Mouse (Mus musculus) cerebral cortex, adult 2 months (tissue): Measurements from ENCODE around the gene Kctd11.

Experiments used
- WGBS: fragments of 180-500 bp; shearing (Covaris S2); methylation state at CpG from one replicate; pipeline ENCODE4 v1.1.7; 2018; 5-methylcytosine and 5-hydroxymethylcytosine counted together

Gene Kctd11

DNA sequence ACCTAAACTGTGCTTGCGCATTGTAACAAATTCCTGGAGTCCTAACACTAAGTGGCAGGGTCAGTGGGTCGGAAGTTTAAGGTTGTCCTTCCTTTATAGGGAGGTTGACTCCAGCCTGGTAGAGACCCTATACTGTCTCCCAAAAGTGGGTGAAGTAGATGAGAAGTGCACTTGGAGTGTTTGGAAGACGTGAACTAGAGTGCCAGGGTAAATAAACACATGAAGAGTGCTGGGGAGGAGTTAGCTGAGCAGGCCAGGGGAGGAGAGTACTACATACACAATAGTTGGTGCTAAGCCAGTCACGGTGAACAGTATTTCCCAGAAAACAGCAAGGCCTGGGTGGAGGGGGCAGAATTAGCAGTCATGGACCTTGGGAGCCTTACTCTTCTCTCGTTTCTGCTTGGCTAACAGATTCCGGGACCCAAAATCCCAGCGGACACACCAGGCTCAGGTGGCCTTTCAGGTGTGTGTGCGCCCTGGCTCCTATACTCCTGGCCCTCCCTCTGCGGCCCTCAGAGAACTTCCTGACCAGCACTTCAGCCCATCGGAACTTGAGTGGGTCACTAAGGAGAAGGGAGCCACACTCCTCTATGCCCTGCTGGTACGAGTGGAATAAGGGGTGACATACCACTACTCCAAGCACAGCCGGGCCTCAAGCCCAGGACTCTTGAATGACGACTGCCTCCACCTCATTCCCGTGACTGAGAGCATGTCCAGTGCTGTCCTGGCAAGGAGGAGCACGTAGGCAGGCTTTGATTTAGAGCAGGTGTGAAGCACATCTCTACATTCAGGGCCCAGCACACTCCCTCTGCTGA, 31.7 kb upstream of the Kctd11 start:
- 76% methylated on average over 15 of the region's 15 CpGs for WGBS

DNA sequence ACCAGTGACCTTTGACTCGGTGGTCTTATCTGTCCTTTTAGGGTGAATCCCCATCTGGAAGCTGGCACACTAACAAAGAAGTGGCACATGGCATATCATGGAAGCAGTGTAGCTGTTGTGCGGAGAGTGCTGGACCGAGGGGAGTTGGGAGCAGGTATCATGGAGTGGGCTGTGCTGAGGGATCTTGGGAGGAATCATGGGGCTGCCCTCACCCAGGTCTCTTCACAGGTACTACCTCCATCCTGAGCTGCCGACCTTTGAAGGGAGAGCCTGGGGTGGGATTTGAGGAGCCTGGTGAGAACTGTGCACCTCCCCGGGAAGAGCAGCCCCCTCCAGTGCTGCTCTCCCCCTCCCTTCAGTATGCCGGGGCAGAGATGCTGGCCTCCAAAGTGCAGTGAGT, 30.5 kb upstream of the Kctd11 start:
- 88% methylated on average over 6 of the region's 6 CpGs for WGBS

DNA sequence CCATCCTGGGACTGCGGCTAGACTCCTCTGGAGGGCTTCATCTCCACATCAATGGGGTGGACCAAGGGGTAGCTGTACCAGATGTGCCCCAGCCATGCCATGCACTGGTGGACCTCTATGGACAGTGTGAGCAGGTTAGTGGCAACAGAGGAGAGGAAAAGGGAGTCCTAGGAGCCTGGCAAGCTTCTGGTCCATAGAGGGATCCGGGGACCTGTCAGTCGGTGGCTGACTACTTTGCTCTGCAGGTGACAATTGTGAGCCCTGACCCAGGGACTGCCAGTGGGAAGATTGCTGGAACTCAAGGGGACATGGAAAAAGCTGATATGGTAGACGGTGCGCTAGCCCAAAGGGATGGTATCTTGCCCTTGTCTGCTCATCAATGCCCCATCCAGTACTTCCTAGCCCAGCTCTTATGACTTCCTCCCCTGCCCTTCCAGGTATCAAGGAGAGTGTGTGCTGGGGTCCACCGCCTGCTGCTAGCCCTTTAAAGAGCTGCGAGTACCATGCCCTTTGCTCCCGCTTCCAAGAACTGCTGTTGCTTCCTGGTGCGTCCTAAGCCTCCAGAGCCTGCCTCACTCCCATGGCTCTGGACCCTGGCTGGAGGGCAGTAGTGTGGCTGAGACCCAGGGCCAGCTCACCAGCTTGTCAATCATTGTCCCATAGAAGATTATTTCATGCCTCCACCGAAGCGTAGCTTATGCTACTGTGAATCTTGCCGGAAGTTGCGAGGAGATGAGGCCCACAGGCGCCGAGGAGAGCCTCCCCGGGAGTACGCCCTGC, 29.8 kb upstream of the Kctd11 start:
- WGBS = 95% methylated on average over 17 of the region's 17 CpGs

DNA sequence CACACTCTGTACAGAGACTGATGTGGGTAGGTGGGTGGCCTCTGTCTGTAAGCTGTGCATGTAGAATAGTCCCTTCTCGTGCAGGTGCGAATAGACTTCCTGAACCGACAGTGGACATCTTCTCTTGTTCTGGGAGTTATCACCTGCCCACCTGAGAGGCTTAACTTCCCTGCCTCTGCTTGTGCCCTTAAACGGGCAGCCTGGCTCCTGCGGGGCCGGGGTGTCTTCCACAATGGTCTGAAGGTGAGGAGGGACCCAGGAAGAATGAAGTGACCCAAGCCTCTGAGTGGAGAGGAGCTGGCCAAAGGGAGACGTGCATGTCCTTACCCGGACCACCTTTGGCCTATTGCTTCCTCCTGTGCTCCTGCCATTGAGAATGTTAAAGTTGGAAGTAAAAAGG, 29.0 kb upstream of the Kctd11 start:
- 92% methylated on average over 8 of the region's 8 CpGs for WGBS

DNA sequence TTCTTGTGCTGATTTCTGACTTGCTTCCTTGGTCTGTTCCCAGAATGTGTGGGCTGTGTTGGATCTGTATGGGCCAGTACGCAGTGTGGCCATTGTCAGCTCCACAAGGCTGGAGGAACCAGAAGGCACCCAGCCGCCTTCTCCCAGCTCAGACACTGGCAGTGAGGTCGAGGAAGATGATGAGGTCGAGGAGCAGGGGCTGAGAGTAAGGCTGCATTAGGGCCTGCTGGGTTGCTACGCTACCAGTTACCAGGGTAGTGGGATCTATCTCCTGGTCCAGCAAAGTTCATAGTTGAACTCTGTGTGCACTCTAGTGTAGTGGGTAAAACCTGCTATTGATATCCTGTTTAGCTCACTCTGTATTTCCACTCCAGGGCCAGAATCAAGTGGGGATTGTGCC, 28.0 kb upstream of the Kctd11 start:
- 80% methylated on average over 5 of the region's 5 CpGs for WGBS

DNA sequence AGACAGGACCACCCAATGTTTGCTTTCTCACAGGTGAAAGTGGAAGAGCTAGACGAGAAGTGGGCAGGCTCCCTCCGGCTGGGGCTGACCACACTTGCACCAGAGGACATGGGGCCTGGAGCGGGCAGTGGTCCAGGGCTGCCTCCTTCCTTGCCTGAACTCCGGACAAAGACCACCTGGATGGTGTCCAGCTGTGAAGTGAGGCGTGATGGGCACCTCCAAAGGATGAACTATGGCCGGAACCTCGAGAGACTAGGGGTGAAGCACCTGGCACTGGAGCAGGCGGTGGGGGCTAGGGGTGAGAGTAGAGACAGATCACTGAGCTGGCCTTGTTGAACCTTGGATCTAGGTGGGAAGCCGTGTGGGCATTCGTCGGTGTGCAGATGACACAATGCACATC, 27.4 kb upstream of the Kctd11 start:
- 87% methylated on average over 11 of the region's 11 CpGs for WGBS

DNA sequence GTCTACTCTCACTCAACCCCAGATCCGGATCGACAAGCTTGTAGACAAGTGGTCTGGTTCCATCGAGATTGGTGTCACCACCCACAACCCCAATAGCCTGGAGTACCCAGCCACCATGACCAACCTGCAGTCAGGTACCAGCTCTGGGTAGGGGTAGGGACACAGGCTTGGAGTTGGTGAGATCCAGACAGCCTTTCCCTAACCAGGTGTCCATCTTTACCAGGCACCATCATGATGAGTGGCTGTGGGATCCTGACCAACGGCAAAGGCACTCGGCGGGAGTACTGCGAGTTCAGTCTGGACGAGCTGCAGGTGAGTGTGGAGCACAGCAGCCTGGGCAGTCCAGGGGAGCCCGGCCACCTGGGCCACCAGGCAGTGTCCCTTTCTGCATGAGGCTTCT, 23.1 kb upstream of the Kctd11 start:
- WGBS = 97% methylated on average over 9 of the region's 9 CpGs

DNA sequence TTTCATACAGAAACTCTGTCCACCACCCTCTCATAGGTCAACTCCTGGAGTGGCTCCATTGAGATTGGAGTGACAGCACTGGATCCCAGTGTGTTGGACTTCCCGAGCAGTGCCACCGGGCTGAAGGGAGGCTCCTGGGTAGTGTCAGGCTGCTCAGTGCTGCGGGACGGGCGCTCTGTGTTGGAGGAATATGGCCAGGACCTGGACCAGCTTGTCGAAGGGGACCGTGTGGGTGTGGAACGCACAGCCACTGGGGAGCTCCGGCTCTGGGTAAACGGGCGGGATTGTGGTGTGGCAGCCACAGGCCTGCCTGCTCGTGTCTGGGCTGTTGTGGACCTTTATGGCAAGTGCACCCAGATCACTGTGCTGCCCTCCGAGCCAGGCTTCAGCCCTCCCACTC, 21.8 kb upstream of the Kctd11 start:
- 76% methylated on average over 13 of the region's 13 CpGs for WGBS

DNA sequence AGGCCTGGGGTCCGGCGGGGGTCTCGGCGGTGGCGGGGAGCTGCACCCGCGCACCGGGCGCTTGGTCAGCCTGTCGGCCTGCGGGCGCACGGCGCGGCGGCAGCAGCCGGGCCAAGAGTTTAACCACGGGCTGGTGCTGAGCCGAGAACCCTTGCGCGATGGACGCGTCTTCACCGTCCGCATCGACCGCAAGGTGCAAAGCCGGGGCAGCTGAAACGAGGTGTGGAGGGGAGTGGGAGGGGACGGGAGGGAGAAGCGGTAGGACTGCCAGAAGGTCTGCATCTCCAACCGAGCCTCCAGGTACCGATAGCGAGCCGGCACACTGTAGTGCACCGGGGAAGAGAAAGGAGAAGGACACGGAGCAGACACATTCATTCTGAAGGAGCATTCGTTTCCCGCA, 20.8 kb upstream of the Kctd11 start:
- WGBS = under 1% methylated on average over 39 of the region's 39 CpGs

DNA sequence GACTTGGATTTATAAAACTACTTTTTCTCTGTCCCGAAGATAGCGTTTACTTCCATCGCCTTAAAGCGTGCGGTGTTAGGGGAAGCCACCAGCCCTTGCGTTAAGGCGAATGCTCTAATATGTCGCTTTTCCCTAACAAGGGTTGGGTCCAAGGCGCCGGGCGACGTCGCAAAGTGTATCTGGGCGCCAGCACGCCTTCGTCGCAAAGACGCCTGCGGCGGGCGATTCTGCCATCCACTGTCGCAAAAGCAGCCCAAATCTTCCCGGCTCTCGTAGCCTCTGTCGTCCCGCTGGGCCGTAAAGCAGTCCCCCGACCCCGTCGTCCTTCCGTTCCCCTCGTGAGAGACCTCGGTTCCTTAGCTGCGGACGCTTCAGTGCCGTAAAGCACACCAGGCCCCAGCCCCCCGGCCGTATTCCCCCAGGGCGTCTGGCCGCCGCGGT, 20.2 kb upstream of the Kctd11 start:
- WGBS = under 1% methylated on average over 42 of the region's 42 CpGs

DNA sequence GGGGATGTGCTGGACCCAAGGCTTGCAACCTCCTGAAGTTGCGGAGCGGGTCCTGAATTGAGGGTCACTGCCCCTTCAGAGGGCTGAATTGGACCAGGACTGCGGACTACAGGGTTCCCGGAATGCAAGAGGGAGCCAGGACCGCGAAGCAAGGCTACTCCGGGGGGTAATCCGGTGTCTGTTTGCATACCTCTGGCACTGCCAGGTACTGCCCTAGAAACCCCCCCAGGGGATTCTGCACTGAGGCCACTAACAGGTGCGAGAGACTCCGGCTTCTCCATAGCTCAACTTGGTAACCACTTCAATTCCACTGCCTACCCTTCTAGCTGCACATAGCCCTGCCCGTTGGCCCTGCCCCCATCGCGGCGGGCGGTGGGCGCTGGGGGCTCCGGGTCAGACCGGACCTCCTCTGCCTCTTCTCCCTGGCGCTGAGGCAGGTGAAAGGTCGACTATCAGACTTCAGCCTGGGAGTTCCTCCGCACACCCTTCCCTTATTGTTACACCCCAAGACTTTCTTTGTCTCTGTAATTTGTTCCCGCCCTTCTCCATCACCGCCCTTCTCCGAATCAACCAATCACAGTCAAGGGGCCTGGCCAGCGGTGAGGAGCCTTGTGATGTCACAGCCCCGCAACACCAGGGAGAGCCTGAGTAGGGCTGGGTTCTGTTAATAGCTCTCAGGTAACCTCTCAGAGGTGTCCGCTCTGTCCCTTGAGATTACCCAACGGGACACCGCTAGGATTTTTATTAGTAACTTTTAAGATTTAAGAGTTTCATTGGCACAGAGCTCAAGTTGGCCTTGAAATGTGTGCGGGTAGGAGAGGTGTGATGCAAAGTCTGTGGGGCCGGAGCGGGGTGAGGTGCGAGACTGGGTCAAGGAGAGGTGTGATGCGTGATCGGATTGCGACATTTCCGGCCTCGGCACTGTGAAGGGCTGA, 19.5 kb upstream of the Kctd11 start, which contains the start of the genes 2810408A11Rik and Neurl4:
Gene 2810408A11Rik (minus strand): TSS at position 517 of the 935 bp plus-strand sequence.
Gene Neurl4 (plus strand): TSS at position 602 of the 935 bp plus-strand sequence.
- WGBS = 1% methylated on average over 38 of the region's 38 CpGs

DNA sequence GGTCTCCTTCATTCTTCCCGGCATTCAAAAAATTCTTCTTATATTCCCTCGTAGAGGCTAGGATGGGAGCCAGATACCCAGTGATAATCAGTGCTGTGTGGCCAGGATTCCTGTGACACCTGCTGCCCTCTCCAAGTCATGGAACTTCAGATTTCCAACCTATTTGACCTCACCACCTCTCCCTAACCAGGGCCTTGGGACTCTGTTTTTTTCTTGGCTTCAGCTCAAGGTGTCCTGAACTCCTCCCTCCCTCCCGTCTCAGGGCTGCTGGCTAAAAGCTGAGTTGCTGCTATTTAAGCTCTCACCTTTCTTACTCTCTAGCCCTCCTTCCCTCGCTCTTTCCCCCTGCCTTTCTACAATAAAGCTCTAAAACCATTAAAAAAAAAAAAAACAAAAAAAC, 18.7 kb upstream of the Kctd11 start:
- WGBS = 29% methylated on average over 4 of the region's 4 CpGs

DNA sequence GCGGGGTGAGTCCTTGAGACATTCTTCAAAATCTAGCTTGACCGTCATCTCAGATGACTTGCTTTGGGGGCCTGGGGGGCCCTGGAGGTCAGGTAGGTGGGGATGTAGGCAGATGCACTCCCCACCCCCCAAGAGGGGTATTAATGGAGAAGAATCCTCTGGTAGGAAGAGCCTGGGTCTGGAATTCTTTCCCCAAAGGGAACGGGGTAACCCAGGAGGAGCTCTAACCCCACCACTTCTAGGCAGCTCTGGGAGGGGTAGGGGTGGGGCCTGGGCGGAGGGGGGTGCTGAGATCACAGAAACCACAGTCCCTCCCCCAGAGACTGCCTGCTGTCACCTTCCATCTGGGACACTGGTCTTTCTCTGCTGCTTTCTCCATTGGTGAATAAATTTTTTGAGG, 14.1 kb upstream of the Kctd11 start, which contains the start of gene Acap1:
Gene Acap1 (minus strand): TSS at position 249 of the 400 bp plus-strand sequence.
- WGBS = 70% methylated on average over 4 of the region's 4 CpGs

DNA sequence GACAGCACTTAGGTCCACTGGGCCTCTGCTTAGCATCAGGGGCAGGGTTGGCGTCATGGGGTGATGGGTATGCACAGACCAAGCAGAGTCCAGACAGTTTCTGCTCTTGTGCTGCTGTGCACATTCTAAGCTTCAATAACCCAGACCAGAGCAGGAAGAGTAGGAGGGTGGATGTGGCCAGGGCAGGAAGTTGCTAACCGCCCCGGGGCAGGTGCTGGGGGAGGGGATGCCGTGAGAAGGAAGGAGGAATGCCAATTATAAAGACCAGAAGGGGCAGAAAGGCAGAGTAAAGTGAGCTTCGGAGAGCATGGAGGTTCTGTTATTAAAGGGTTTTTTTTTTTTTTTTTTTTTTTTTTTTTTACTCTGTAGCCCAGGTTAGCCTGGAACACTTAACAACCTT, 13.5 kb upstream of the Kctd11 start:
- WGBS = 75% methylated on average over 5 of the region's 5 CpGs

DNA sequence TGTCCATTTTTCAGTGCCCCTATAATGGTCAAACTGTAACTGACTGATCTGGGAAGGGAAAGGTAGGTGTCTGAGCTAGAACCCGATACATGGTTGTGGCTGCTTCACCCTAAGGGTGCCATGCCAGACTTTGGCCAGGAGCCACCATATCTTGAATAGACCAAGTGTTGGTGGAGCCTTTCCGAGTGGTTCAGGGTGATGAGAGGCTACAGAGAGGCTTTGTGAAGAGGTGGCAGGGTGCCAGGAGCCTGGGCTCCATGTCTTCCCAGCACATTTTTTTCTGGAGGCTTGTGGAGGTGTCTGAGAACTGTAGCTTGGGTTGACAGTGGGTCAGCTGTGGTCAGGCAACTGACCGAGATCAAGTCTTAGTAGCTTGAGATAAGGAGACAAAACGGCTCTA, 10.3 kb upstream of the Kctd11 start:
- 54% methylated on average over 4 of the region's 4 CpGs for WGBS

DNA sequence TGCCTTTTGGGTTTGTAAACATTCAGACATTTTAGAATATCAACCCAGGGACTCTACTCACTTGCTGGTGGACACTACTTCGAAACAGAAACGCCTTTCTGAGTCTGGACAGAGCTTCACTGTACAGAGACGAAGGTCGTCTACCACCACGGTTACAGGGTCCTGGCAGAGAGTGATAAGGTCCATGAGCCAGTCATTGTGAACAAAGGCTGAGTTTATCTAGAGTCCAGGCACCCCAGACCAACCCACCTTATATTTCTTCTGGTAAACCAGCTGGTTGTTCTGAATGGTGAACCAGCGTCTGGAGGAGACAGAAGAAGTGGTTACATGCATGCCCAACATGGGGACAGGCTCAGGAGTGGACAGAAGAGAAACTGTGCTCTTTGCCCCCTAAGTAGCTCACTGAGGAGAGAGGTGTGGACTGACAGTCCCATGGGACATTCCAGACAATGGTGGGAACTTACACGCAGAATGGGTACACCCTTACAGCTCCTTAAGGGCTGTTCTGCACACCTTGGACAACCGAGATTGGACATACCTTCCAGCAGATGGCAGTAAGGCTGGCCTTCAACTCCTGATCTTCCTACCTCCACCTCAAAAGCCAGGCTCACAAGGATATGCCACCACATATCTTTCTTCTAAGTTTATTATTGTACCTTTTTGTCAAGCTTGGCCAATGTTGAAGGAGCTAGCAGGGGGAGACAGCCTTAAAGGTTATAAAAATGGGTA, 5.9 kb upstream of the Kctd11 start:
- WGBS = 68% methylated on average over 8 of the region's 8 CpGs

DNA sequence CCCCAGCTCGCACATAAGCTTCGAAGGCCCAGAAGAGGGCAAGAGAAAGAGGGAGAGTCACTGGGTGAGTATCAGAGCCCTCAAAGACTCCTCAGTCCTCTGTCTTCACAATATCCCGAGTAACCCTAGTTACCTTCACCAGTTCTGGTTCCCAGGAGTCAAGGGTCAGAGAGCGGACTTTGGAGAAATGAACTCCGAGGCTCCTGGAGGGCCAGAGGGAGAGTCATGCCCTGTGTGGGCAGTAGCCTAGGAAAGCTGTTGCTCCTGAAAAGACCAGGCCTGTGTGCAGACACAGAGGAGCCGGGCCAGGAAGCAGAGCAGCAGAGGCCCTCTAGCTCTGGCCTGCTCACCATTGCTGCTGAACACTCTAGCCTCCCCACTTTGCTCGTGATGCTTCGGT, 3.5 kb upstream of the Kctd11 start:
- WGBS = 84% methylated on average over 8 of the region's 8 CpGs

DNA sequence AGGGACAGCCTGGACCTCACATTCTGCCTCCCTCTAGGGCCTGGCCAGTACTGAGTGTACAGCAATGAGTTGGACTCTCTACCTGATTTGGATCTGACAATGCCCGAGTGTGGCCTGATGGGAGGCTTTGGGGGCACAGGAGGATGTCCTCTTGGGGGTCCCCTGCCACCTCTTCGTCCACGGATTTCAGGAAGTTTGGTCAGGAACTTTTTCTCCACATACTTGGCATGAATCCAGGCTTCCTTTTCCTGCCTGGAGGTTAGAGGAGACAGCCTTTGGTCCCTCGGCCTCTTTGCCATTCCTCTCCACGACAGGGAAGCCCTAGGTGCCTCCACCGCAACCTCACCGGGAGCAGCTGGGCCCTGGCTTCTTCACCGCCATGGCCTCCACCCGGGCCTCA, 3.0 kb upstream of the Kctd11 start:
- 79% methylated on average over 9 of the region's 9 CpGs for WGBS

DNA sequence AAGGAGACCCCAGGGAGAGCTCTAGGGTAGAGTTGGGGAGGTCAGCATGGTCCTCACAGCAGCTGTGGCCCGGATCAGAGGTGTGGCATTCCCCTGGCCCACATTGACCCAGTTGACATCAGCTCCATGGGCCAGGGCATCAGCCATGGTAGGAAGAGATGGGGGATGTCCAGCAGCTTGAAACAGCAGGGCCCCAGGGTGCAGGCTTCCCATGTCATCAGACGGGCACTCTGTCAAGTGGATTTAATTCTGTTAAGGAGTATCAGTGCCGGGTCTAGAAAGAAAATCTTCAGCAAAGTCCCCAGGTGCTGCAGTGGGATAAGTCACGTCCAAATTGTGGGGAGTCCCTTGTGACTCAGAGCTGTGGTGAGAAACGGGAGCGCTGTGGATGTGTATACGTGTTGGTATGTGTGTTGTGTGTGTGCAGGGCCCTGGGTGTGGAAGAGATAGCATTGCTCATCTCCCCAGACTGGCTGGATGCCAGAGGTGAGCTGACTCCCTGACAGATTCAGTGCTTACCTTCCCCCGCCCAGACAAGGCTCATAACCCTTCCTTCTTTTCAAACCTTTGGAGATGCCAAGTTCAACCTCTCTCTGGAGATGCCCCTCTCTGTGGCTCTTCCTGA, 2.4 kb upstream of the Kctd11 start:
- 88% methylated on average over 8 of the region's 8 CpGs for WGBS

DNA sequence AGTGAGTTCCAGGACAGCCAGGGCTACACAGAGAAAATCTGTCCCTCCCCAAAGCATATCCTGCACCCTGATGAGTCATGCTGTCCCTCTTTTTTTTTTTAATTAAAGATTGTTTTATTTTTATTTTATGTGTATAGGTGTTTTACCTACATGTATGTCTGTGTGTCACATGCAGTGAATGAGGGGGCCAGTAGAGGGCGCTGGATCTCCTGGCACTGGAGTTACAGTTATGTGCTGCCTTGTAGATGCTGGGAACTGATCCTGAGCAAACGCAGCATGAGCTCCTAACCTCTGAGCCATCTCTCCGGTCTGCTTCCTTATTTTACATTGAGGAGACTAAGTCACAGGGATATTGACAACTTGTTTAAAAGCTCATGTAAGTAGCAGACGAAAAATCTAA, 1.9 kb upstream of the Kctd11 start:
- WGBS = 70% methylated on average over 4 of the region's 4 CpGs
